Mouse (Mus musculus): Measurements from ENCODE around the gene Ogfod3.

Gene Ogfod3

DNA sequence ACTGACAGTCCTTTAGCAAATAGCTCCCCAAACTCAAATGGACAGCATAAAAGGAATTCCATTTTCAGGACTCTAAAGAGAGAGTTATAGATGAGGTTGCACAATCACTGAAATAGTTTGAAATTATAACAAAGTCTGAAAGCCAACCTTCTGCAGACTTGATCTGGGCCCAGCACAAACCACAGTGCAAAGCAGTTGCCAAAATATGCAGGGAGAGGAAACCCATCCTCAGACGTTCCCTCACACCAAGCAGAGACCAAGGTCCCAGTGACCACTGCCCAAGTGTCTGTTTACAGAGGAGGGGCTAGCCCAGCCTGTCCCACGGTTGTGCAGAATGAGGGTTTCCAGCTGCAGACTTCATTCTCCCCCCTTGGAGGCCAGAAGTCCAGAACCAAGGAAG, 5.9 kb downstream of the Ogfod3 start:
- no peak for DNase-seq

DNA sequence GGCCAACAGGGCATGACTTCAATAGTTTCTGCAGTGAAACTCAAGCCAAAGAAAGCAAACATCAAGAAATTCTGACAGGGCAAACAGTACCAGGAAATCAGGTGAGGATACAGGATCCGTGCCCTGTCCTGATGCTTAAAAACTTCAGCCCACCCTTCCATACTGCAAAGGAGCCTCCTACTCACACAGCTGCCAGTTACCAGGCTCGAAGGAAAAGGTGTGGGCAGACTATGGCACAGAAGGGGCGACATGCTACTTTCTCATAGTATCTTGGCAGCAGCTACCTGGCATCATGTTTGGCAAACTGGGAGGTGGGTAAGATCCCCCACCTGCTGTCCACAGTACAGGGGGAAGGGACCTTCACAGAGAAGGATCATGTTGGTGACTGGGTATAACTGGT, 11.1 kb downstream of the Ogfod3 start:
- DNase-seq, result no peak

DNA sequence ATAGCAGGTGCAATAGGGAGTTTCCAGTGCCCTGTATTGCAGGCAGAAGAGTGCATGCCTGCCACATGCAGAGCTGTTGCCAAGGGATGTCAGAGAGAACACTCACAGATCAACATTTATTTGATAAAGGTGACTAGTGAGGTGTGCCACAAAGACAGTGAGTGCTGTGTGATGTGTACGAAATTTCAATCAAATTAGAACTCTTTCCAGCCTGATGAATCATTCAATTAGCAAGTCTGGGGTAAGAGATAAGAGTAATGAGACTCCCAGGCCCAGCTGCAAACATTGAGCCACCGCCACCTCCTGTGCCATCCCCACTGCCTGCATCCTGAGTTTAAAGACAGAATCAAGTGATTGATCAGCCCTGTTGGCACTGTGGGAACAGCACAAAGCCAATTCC, 11.8 kb downstream of the Ogfod3 start:
- DNase-seq, result no peak

DNA sequence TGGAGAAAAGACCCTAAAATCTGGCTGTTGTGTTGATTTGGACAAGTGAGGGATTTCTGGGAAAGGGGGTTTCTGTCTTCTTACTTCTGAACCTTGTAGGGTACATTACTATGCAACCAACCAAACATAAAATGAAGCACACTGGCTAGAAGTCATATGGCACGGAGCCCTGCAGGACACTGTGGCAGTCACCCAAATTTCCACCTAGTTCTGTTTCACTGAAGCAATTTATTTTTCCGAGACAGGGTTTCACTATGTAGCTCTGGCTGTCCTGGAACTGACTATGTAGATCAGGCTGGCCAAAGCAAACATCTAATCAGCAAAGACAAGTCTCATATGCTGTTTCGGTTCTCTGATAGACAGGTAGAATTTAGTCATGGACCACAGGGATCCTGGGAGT, 14.8 kb downstream of the Ogfod3 start:
- no peak for DNase-seq

DNA sequence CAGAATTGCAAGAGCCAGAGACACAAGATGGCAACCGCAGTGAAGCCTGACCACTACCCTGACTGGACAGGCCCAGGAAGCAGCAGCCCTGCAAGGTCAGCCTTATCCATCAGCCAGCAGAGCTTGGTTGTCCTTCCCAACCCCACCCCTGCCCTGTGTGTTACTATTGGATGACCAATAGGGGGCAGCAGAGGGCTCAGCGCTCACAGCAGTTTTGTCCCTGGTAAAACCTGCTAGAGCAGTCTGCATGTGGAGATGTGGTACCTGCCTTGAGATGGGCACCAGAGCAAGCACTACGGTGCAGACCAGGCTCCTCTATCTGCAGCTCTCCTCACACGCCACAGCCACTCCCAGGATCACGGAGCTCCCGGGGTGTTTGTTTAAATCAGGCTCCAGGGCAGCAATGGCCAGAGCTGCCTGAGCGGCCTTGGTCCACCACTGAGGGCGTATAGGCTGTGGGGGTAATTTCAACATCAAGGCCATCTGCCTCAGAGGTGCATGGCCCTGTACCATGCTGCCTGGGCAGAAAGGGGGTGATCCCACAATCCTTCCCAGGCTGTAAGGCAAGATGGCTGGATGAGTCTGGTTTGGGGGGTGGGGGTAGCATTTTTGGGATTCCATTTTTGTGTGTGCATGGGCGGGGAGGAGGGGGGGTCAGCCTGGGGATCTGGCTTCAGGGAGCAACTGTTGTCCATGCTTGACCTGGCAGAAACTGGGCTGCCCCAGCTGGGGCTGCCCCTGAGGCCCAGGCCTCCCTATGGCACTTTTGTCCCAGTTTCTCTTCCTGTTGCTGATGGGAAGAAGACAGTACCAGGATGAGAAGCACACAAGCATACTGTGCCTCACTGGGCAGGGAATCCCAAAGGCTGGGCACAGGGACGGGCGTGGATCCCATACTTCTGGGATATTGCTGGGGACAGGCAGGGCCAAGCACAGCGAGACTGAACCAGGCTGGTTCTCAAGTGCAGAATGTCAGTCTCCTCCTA, 27.9 kb downstream of the Ogfod3 start:
- peak; percentile 31 to 40 for DNase-seq

DNA sequence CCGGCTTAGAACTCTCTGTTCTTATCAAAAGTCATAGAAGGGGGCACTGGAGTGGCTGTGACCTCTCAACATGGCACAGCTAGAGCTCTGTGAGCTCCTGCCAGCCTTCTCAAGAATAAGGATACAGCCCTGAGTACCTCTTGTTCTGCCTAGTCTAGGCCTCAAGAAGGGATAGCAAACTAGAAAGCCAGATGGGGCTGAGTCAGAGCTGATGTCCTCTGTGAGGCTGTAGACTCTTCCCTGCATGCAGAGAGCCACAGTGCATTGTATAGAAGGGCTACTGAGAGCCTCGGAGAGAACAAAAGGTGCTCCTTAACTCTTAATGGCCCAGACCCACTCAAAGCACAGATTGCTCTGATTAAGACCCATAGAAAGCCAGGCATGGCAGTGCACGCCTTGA, 30.3 kb downstream of the Ogfod3 start:
- no peak for DNase-seq

DNA sequence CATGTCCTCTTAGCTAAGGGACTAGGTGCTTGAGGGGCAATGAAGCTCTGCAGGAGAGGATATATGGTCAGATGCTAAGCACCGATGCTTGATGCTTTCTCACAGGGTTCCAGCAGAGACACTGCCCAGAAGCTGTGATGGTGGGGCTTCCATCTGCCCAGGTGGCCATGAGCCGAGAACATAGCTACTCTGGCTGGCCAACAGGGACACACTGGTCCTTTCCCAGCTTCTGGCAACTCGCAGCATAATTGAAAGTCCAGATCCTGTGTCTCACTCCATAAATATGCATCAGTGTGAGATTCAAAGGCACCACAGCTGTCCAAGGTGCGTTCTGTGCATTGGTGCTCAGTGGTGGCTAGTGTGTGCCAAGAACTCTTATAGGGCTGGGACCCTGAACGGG, 31.3 kb downstream of the Ogfod3 start:
- no peak for DNase-seq

DNA sequence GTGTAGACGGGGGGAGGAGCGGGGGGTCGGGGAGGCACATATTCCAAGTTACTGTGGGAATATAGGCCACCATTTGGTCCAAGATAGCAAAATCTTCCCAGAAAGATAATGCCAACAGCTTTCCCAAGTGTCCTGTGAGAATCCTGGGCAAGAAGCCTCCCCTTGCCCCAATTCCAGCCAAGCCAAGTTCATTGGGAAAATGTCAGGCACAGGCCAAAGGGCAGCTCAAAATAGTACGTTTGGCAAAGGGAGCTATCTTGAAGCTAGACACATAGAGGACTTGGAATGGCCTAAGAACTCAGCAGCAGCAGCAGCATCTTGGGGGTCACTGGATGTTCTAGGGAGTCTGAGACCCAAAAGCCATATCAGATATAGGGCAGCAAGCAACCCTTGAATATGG, 40.8 kb downstream of the Ogfod3 start:
- no peak for DNase-seq

DNA sequence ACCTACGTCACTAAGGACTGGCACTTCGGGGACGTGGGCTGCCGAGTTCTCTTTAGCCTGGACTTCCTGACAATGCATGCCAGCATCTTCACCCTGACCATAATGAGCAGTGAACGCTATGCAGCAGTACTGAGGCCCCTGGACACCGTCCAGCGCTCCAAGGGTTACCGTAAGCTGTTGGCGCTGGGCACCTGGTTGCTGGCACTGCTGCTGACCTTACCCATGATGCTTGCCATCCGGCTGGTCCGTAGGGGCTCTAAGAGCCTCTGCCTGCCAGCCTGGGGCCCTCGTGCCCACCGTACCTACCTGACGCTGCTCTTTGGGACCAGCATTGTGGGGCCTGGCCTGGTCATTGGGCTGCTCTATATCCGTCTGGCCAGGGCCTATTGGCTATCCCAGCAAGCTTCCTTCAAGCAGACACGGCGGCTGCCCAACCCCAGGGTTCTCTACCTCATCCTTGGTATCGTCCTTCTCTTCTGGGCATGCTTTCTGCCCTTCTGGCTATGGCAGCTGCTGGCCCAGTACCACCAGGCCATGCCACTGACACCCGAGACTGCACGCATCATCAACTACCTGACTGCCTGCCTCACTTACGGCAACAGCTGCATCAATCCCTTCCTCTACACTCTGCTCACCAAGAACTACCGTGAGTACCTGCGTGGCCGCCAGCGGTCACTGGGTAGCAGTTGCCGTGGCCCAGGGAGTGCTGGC, 43.7 kb downstream of the Ogfod3 start:
- DNase-seq, result no peak

DNA sequence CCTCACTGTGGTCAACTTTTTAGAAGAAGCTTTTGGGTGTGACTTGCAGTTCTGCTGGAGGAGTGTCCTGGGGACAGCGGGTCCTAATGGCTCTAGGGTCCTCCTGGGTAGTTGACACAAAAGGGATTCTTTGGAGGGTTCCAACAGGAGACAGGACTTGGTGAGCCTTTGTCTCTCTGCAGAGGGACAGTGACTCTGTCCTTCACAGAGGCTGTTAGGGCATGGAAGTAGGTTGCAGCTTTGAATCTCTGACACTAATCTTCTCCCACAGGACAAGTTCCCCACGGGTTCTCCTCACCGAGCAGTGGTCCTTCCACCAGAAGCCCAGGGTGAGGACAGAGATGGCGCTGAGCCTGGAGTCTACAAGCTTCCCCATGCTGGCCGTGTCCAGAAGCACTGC, 44.5 kb downstream of the Ogfod3 start, which contains the start of gene Uts2r:
Gene Uts2r (plus strand): TSS at position 301 of the 400 bp plus-strand sequence.
- no peak for DNase-seq

DNA sequence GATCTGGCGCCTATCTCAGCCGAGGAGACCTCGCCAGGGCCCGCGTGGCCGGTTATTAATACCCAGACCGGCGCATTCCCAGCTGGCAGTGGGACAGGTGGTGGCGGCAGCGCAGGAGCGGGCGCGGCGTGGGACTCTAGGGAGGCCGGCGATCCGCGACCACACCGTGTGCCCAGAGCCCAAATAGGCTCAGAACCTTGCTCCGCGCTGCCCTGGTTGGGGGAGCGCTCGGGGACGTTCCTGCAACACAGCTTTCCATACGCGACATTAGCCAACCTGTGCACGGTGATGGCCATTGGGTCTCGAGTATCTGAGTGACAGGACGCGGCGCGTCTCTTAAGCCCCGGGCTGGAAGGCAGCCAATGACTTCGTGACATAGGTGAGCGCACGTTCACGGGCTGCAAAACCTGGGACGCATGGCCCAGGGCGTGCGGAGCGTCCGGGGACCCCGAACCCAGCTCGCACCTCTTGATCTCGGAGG, 48.1 kb downstream of the Ogfod3 start:
- no peak for DNase-seq

DNA sequence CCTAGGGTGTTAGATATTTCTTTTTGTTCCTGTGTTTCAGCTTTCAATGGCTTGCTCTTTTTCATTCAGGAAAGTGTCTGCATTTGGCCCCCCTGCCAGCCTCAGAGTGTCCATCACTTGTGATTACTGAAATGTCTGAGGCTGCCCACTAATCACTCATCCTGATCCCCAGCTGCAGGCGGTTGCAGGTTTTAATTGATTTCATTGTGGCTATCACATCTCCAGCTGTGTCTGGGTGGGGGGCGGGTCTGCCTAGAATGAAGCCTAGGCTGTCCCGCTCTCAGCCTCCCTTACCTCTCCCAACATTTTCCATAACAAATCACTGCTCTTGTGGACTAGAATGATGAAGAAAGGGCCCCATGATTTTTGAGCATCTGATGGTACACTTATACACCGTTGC, 50.3 kb downstream of the Ogfod3 start:
- DNase-seq, result no peak

DNA sequence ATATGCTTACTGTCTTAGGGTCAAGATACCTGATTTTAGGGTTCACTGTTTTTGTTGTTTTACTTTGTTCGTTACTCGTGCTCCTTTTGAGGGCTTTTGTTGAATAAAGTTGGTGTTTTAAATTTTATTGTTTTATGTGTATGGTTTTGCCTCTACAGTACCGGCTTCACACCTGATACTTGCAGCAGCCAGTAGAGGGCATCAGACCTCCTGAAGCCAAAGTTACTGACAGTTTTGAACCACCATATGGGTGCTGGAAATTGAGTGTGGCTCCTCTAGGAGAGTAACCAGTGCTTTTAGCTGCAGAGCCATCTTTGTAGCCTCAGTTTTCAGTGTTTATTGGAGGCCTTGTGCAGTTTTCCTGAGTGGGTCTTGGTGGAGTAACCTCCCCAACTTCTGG, 56.3 kb downstream of the Ogfod3 start:
- DNase-seq, result no peak

DNA sequence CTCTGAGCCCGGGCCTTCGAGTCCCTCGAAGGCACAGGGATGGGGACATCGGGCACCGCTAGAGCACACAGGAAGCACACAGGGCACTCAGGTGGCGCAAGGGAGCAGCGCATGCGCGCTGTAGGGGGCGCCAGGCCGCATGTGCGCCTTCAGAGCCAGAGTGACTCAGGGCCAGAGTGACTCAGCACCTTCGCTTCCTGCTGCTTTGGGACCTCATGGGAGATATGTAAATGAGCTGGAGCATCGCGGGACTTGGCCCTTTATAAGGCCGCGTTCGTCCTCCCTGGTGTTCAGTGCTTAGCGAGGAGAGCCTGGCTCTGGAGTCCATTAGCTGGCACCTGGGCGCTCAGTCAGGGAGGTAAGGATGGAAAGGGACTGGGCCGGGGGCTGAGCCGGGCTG, 58.6 kb downstream of the Ogfod3 start, which contains the start of gene Tex19.1:
Gene Tex19.1 (plus strand): TSS at position 279 of the 400 bp plus-strand sequence.
- no peak for DNase-seq

DNA sequence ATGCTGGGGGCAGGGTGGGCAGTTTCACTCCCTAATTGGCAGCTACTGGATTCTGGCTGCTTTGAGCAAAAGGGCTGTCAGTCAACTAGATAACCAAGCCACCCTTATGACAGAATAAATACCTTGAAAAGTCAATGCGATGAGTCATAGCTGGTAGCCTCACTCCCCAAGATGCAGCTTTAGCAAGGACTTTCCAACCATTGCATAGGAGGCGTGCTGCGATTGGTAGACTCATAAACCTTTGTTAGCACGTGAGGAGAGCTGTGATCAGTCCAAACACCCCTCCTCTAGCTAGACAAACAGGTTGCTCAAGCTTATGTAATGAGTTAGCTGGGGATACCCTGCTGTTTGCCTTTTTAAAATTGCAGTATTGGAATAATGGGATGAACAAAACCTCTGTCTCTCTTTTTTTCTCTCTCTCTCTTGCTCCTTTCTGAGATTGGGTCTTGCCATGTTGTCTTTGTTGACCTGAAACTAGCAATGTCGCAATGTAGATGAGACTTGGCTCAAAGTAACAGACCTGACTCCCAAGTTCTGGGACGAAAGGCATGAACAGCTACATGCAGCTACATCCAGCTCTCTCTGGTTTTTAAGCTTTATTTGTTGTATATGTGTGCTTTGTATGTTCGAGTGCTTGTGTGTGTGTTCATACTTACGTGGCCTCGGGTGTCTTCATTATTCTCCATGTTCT, 61.0 kb downstream of the Ogfod3 start:
- DNase-seq, result no peak

DNA sequence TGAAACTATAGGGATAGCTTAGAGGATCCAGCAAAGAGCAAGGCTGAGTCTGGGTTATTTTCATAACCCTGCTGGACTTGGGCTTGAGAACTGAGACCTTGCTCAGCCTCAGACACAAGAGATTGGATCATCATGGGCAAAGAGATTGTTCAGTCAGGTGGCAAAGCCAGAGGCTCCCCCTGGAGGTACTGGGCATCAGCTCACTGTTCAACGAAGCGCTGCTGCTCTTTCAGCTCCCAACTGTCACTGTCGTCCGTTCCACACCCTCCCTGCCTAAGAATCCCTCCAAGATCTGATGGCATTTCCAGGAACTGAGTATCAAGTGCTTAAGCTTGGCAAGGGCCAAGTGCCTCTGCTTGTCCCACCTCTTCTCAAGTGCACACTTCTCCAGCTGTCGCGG, 65.8 kb downstream of the Ogfod3 start:
- DNase-seq, result no peak

DNA sequence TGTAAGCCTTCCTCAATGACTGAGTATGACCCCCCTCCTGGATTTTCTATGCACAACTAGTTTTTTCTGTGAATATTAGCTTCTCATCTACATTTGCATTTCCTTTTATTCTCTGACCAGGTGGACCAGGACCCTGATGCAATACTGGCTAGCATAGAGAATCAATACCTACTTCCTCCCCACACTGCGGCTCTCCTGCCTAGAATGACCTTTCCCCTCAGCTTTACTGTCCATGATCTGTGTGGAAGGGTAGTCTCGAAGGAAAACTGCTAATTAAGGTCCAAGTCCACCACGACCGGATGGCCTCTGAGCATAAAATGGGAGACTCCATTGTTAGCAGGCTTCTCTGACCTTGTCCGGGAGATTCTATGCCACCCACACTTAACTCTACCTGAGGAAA, 66.8 kb downstream of the Ogfod3 start:
- no peak for DNase-seq

DNA sequence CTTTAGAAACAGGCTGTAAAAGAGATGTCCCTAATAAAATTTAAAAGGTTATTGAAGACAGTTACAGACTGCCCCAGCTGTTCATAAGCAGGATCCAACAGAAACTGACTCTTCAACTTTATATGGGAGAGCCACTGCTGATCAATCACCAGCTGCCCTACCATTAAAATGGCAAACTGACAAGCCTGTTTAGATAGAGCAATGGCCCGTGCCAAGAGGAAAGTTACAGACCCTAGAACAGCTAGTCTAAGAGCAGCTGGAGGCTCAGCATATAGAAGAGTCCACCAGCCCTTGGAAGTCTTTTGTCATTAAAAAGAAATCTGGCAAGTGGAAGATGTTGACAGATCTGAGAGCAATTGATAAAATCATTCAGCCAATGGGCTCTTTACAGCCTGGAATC, 69.9 kb downstream of the Ogfod3 start:
- no peak for DNase-seq

DNA sequence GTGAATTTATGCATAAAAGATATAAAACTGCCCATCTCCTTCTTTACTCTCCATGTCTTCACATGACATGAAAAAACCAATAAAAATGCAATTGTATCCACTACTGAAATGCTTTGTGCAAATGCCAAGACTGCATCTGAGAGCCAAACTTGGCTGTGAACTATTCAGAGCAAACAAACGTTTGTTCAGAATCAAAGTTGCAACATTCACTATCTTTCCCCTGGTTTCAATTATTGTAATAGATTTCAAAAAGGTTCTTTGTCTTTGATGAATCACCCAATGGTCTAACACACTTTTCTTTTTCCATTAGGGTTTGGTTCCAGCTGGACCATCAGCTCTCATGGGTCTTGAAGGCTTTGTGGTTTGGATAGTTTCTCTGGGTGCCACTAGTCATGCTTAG, 74.9 kb downstream of the Ogfod3 start:
- DNase-seq, result no peak
